Mouse (Mus musculus): ENCODE data around the gene Gm5737. TPM values are rescaled to one million over a fixed set of nuclear protein-coding genes. Genes with fewer than 3 reads are reported as not detected.

The Gm5737 gene
- total RNA-seq (2021) = under 1 TPM in 1 of 2 experiments, not detected in 1; 0.22 TPM
- long read RNA-seq, experiment 1 = 0 reads
- long read RNA-seq, experiment 2 = 0 reads

DNA sequence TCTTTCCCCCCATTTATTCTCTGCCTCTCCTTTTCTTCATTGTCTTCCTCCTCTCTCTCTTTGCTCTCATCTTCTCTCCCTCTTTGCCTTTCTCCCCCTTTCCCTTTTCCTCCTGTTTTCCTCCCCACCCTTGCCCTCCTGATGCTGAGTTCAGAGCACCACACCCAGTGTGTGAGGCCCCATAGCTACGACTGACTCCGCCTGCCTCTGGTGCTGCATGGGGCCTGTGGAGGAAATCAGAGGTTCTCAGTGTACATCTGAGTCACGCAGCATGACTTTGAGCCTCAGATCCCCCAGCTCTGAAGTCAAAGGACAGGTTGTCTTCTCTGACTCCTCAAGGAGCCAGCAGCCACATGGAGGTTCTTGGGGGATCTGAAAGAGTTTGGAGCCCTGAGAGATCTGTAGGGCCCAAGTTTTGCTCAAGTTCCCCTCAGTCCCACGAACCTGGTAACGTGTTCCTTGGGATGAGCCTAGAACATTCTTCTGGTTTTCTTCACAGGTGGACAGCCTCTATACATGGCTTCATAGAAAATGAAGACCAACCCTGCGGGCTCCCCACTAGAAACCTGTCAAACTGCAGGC, at the start of gene Gm5737:
TSS of gene Gm5737 (plus strand) at position 532 of the 582 bp plus-strand sequence.
- intact Hi-C loops (cut with DNase I) = no loop called here
- DNase-seq = no peak

DNA sequence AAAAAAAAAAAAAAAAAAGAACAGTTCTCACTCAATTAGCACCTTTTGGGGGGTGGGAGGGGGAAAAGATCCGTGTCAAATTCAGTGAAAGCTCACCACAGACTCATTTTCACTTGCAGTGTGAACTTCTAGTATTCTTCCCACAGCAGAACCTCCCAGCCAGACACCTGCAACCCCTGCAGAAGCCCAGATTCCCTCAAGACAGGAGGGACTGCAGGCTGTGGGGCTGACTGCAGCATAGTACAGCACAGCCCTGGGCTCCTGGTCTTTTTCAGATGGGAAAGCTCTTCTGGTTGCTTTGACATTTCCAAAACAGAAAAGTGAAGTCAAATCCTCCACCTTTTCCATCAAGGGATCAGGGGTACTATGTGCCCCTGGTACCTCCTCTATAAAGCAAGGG, 44.8 kb upstream of the Gm5737 start:
- intact Hi-C loops (cut with DNase I) = no loop called here
- DNase-seq = no peak

DNA sequence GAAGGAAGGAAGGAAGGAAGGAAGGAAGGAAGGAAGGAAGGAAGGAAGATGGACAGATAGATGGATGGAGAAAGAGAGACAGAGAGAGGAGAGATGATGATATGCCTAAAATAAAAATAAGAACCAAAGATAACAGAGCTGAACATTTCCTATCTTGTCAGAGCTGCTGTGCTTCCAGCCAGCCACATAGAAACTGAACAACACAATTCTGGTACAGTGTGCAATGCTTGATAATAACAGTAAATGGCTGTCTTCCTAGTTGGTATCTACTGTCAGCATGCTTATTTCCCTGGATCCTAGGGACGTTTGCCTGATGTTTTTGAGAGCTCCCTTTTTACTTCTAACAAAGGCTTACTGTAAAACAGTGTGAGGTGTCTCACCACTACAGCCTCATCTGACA, 40.8 kb upstream of the Gm5737 start:
- intact Hi-C loops (cut with DNase I) = no loop called here
- DNase-seq = no peak

DNA sequence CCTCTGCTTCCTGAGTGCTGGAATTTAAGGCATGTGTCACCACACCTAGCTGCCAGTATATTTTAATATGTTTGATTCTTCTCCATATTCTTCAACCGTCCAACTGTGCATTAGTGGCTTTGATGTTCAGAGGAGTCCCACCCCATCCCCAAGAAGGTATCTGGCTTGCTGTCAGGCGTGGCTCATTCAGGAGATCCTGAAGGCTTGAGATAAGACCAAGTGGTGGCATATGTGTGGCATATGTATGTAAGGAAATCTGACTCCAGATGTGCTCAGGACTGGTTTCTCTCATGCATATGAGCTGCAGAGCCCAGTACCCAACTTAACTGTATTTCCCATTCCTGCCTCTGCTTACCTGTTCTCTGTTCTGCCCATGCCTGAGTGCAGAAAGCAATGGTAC, 34.2 kb upstream of the Gm5737 start:
- DNase-seq = no peak
- intact Hi-C loops (cut with DNase I) = no loop called here

DNA sequence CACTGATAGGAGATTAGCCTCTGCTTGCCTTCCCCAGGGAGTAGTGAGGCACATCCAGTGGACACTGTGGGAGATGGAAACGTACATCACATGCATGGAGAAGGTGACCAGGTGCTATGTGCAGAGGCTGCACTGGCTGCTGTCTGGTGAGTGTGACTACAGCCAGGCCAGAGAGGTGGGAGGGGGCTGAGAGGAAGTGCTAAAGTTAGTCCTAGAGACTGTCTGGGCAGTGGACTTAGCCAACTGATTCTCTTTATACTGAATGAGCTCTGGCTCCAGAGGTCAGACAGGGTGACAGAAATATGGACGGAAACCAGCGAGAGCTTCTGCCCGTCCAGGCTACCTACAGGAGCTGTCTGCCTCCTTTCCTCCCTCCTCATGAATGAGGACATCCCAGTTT, 16.6 kb upstream of the Gm5737 start:
- intact Hi-C loops (cut with DNase I) = no loop called here

DNA sequence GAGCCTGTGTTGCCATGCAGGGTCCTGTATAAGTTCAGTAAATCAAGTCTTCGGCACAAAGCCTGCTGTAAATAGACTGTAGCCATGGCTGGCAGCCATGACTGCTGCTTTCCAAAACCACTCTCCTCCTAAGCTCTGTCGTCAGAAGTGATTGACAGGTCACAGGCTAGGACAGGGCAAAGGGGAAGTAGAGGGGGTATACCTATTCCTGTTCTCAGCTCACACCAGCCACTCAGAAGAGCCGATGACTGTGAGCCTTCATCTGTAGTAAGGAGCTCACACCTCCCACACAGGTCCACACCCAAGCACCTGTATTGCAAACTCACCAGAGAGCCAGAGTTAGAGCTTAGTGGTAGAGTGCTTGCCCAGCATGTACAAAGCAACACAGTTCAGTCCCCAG, 15.8 kb upstream of the Gm5737 start:
- DNase-seq = peak in 1 of 2 experiments; percentile 16
- intact Hi-C loops (cut with DNase I) = no loop called here

More for the DNA sequence above, 16.6 kb upstream of the Gm5737 start:
- DNase-seq = peak in 1 of 2 experiments; percentile 11

DNA sequence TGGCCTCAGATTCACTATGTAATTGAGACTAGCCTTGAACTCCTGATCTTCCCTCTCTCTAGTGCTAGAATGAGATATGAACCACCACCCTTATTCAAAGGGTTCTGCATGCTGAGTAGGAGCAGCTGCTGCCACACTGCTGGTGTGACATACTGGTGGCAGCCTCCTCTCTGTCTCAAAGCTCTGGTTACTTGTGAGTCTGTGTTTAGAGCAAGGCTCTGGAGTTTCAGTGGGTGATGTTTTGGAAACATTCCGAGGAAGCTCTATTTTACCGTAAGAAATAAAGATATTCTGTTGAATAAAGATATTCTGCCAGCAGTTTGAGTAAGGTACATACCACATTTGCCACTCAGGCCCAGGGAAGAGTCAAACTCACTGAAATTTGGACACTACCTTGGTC, 8.9 kb upstream of the Gm5737 start:
- no peak for DNase-seq
- intact Hi-C loops (cut with DNase I) = no loop called here

DNA sequence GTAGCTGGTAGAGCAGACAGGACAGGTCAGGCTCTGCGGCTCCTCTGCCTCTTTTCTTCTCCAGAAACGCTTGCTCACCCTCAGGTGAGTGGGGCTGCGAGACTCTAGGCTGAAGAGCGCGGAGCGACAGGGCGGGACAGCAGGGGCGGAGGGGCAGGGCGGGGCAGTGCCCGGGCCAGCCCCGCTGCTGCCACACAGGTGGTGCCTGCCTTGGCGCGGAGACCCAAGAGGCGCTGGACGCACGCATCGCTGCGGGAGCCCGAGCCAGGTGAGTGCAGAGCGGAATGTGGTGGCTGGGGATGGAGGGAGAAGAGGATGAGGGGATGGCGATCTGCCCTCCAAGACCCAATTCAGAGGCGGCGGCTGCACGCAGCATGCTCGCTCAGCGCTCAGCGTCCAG, 2.5 kb upstream of the Gm5737 start:
- intact Hi-C loops (cut with DNase I) = no loop called here
- DNase-seq = no peak

DNA sequence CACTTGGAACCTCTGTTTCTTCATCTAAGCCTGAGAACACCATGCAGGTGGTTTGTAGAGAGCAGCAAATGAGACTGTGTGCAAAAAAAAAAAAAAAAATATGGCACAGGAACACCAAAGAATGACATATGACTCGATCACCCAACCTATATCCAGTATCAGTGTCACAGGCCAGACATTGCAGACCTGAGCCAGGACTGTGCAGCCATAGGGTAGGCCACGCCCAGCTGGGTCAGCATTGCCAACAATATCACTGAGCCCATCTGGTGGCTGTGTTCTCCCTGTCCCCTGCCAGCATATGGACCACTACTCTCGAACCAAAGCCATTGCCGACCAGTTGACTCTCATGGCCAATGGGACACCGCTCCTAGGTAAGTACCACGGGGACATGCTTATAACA, 5.4 kb downstream of the Gm5737 start:
- intact Hi-C loops (cut with DNase I) = no loop called here
- no peak for DNase-seq

DNA sequence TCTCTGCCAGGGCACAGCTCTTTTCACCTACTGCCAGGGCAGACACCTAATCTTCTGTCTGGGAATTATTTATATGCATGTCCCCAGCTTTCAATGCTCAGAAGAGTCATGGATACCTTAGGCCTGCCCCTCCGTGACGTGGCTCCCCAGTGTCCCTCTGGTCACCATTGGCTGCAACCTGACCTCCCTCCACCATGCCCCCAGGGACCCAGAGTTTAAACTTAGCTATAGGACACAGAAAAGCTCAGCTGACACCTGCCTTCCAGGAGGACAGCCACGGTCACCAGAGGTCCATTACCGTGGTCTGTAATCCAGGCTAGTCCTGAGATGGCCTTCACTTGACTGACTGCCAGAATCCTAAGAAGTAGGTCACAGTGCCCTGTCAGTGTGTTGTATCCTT, 7.2 kb downstream of the Gm5737 start:
- no peak for DNase-seq
- intact Hi-C loops (cut with DNase I) = no loop called here

DNA sequence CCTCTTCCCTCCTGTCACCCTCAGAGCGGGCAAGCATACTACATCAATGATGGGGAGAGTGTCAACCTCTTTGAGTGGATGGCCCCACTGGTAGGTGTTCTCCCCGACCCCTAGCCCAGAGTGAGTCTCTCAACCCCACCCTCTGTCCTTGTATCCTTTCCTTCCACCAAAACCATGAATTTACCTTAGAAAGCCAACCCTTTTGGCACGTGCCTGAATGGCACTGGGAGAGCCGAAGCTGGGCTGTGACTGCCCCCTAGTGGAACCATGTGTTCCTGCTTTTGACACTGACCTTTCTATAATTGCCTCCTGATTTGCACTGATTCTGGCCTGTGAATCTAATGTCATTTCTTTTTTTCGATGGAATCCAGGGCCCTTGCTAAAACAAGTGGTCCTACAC, 11.1 kb downstream of the Gm5737 start:
- intact Hi-C loops (cut with DNase I) = loop anchor here (1.0 to 10.0 kb wide), 4 partner anchors 66 to 718 kb away; partner anchors contain the start of genes Pdzd9, Tmem159 and Uqcrc2
- peak; percentile 74 to 81 for DNase-seq

DNA sequence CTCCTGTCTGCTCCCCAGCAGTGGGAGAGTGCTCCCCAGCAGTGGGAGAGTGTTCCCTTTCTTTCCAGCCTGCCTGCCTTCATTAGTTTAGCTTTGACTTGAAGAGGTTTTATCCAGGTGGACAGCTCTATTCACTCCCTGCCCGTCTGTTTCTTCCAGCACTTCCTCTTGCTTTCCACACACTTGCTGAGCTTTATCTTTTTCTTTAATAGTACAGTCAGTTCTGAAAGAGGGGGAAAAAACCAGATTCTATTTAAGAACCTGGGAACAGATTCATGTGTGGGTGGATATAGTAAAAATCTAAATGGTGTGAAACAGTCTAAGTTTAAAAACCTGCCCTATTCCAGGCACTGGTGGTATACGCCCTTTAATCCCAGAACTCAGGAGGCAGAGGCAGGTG, 12.9 kb downstream of the Gm5737 start:
- intact Hi-C loops (cut with DNase I) = loop anchor here (10.0 kb wide), 2 partner anchors 190 to 720 kb away; partner anchors contain the start of genes Tmem159 and Uqcrc2
- no peak for DNase-seq

DNA sequence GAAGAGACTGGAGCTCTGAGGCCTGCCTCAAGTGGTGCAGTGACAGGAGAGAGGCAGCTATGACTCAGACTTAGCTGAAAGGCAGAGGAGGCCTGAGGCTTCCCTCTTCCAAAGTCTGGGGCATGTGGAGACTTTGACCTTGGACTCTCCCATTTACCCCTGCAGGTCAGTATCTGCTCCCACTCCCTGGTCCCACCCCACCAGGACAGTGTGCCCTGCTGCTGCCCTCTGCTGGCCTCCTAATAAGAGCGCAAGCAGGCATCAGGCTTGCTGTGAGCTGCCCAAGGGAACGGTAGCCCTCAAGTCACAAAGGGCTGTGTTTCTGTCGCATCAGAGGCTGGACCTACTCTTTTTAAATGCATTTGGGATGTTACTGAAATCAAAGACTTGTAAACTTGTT, 14.2 kb downstream of the Gm5737 start:
- peak; percentile 54 to 64 for DNase-seq
- intact Hi-C loops (cut with DNase I) = loop anchor here (10.0 kb wide), 2 partner anchors 192 to 722 kb away; partner anchors contain the start of genes Tmem159 and Uqcrc2

DNA sequence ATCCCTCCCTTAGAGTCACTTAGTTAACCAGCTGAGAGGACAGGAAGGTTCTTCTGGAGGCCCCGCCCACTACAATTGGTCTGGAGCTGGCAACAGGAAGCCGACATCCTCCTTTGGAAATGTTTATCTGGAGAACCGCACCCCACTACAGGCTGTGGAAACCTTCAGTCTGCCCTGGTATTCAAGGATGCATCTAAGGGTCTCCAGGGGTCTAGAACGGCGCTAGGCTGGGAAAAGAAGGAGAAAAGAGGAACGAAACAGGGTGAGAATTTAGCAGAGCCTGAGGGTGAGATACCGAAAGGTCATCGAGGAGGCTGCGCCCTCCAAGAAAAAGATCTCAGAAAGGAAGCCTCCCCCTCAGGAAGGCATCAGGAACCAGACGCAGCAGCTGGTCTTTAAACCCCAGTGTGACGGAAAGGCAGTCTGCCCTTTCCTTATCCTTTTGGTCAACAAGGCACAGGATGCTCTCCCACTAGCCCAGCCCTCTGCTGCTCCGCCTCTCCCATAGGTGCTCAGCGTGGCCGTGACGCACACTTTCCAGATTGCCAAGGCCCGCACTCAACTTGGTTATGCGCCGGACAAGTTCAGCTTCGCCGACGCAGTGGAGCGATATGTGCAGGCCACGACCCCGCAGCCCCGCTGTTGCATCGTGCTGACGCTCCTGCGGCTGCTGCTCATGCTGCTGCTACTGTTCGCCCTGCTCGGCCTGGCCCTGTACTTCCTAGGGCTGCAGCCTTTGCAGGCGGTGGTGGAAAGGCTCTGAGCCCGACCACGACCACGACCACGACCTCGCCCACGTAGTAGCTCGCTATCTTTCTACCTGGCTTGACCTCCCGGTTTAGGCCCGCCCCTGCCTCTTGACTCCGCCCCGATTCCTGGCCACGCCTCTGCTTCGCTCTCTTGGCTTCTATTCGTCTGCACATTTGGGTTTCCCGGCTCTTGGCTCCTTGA, 18.5 kb downstream of the Gm5737 start:
- intact Hi-C loops (cut with DNase I) = no loop called here
- DNase-seq = peak; percentile 65 to 75

DNA sequence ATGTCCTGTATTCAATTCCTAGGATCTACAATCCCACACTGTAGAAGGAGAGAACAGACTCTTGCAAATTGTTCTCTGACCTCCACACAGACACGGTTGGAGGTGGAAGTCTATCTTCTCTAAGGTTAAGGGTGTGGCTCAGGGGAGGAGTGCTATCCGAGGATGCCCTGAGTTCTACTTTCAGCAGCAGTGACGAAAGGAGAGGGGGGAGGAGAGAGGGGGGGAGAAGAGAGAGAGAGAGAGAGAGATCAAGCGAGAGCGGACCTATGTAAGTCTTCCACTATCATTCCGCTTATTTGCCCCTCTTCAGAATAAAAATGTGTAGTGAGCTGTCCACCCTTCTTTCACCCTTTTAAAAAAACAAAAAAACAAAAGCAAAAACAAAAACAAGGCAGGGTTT, 22.3 kb downstream of the Gm5737 start:
- intact Hi-C loops (cut with DNase I) = no loop called here
- DNase-seq = no peak

DNA sequence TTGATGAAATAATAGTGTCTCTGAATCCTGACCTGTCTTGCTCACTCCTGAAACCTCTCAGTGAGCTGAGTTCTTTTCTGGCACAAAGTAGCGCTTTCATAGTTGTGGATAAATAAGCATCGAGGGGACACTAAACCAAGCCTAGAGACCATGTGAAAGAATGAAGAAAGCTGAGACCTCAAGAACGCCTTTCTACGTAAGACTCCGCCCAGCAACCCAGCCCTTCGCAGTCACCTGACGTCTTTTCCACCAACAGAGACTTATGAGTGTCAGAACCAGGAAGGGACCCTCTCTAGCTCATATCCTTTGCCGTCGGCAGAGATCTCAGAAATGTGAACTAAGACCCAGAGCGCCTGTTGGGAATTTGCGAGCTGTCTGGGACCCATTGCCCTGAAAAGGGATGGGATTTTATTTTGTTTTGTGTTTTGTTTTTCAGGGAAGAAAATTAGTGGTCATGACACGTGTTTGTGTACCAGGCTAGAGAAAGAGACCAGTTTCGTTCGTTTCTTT, 22.8 kb downstream of the Gm5737 start:
- DNase-seq = peak; percentile 57 to 64
- intact Hi-C loops (cut with DNase I) = loop anchor here (1.0 to 5.0 kb wide), 4 partner anchors 78 to 282 kb away; partner anchors contain the start of gene Polr3e

DNA sequence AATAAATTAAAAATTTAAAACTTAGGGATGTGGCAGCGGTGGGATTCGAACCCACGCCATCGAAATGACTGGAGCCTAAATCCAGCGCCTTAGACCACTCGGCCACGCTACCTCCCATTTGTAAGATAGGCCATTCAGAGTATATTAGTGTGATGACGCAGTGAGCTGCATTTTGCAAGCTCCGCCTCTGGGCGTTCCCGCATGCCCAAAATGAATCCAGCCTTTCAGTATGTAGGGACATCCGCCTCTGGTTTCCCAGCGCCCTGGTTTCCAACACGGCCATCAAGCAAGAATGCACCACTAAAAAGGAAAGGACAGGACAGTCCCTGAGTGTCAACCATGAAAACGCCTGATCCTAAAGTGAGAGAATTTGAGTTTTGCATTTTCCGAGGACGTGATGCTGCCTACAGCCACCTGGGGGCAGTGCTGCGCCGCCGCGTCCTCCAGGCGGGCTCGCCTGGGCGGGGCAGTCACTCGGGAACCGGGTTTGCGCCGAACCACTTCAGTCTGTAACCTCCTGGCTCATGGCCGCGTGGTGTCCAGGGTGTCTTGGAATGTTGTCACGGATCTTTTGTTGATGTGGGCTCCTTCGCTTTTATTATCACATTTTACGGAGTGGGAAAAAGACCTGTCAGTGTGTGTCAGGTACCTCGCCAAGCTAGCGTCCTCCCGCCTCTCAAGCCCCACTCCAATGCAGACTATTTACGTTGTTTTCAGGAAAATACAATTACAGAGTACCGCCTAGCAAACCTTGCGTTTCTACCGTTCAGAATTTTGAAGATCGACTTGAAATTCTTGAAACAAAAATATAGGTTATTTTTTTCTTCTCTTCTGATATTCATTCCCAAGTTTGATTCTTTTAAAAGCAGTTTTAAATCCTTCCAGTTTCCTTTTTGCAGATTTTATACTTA, 23.5 kb downstream of the Gm5737 start:
- DNase-seq = peak; percentile 95 to 97

DNA sequence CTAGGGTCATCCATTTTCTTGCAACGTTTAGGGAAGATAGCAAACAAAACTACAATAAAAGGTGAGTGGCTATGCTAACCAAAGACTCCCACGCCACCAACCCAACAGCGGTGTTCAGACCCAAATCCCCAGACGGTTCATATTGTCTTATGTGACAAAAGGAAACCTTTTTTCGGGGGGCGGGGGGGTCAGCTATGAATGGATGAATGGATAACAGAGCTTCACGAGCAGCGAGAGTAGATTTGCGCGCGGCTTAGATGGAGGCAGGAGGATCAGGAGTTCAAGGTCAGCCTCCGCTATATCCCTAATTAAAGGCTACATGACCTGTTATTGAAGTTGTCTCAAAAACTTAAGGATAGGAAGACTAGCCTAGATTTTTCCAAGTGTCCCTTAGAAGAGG, 24.2 kb downstream of the Gm5737 start:
- intact Hi-C loops (cut with DNase I) = loop anchor here (5.0 kb wide), 2 partner anchors 231 to 281 kb away; no protein-coding TSS in a partner anchor
- DNase-seq = no peak

More for the DNA sequence above, 23.5 kb downstream of the Gm5737 start:
- intact Hi-C loops (cut with DNase I) = loop anchor here (1.0 to 5.0 kb wide), 4 partner anchors 78 to 282 kb away; partner anchors contain the start of gene Polr3e

DNA sequence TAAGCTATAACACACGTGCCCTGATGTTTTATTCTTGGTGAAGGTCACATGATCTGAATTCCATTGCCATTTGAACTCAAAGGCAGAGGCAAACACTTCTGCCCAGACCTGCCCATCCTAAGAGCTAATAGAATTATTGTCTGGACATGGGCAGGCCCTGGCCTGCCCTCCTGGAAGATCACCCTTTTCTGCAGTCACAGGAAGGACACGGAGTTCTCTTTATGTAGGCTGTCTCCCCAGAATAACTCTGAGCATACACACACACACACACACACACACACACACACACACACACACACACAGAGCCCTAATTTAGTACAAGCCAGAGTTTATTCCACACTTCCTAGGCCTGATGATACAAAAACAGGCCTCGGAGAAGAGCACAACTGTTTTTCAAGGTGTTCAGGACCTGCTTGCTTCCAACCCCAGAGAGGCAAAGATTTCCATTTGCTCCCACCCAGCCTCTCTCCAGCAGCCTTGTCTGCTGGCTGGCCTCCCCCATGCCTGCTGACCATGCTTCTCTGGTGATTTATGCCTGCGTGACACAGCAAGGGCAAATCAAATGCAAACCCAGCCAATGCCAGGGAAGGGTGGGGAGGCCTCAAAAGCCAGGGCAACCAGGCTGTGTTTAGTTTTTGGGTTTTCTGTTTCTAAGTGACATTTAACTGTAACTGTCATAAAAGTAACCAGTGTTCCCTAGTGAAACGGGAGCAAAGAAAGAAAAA, 26.4 kb downstream of the Gm5737 start:
- DNase-seq = no peak
- intact Hi-C loops (cut with DNase I) = loop anchor here (5.0 kb wide), 2 partner anchors 229 to 279 kb away; no protein-coding TSS in a partner anchor

Measured in heart, postnatal 14 days (tissue).